Mouse (Mus musculus): ENCODE results near the gene Ghr. TPM values are rescaled to one million over a fixed set of nuclear protein-coding genes. Genes with fewer than 3 reads are reported as not detected.

The Ghr gene
- total RNA-seq, 2 experiments from 2014 or later, result 170 to 178 TPM

GRCm38 (mm10) chr15:3383788-3384187 lies 199.5 kb downstream of the Ghr start:
- no peak for DNase-seq

- no peak for DNase-seq
Observed at GRCm38 (mm10) chr15:3381413-3381812, 201.9 kb downstream of the Ghr start.

DNA sequence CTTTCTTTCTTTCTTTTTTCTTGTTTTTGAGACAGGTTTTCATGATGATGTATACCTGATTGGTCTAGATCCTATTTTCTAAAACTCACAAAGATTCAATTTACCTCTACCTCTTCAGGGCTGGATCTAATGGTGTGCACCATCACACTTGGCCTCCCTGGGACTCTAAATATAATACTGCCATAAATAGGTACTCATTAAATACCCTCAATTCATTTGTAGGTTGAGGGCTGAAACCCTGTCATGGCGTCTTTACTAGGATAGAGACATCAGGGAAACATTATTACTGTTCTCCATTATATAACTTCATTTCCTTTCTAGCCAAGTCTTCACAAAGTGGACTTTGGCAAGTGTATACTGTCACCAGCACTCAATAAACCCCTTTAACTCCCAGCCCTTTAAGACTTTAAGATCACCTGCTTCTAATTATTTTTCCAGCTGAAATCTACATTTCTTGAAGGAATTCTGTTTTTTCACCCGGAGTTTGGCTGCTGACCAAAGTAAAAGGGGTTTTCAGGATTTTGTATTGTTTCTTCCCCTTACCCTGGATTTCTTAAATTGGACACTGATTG lies 214.9 kb downstream of the Ghr start:
- no peak for DNase-seq

DNA sequence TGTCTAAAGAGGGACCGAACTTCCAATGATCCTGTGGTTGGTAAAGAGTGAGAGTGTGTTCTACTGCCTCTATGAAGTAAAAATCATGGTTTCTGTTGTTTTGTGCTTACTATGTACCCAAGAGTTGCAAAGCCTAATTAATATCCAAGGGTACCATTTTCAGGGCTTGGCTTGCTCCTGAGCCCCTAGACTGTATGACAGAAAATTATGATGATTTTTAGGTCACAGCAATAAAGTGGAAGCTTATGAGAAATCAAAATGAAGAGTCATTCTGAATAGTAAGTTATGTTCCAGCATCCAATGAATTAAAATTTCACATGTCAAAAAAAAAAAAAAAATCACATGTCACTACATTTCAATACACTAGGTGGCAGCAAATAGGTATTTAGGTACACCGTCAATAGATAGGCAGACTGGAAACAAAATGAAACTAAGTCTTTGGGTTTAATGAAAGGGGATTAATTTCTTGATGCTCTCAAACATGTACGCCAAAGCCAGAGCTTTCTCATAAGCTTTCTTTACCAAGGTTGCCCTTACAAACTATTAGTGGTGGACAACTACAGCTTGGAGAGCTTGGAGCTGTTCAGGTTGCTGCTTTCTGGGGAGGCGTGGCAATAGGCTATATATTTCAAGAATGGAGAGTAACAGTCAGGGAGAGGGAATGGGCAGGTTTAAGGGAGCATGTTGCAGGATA lies 227.1 kb downstream of the Ghr start:
- peak in 1 of 2 experiments; percentile 40 for DNase-seq

DNA sequence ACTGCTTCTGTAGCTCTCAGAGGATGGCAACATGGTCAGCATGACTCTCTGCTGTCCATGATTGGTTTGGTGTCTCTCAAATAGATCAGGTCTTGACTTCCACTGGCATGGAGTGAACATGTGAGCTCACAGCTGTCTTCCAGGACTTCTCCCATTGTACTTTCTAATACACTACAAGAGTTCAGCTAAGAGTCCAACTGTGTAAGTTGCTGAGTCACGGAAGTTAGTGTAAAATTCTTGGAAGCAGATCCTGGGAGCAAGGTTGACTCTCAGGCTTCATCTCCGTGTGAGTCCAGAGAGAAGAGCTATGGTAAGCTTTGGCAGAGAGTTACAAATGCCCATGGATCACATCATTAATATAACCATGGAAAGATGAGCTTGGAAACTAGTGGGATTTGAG lies 229.6 kb downstream of the Ghr start:
- no peak for DNase-seq

DNA sequence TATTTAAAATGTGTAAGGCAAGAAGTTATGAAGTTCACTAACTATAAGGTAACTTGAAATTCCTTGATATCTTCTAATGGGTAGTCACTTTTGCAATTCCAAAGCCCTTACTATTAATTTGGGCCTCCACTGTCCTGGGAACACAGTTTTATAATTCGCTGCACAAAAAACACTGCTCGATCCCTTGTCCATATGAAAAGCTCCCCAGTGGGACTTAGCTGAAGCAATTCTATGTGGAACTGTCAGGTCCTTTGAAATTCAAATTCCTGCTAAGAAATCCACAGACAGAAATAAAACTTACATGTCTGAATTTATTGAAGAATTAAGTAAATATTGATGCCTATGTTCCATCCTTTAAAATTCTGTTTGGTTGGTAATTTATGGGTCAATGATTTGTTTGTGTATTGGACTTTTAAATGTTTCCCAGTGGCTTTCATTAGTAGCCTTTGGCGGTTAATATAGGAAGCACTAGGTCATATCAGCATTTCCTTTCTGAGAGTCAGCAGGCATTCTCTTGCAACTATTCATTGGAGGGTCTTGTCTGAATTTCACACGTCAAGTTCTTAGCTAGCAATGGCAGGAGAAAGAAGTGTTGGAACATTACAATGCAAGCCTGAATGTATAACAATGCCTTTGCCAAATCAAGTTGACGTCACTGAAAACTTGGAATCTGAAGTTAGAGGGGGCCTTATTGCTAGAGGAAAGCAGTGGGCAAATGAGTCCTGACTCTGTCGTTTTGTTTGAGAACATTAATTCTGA lies 233.8 kb downstream of the Ghr start:
- no peak for DNase-seq

DNA sequence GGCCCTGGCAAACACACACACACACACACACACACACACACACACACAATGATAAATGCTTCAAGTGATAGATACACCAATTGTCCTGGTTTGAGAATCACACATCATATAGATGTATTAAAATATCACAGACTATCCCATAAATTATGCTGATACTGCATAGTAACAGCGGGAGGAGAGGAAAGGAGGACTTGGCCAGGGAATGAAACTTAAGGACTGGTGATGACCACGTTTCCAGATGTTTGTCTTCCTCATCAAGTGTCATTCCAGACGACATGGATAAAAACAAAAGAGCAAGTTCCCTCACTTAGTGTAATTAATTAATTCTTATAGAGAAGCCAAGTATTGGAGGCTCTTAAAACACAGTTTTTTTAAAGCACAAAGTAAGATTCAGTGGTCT lies 236.6 kb downstream of the Ghr start:
- DNase-seq, result no peak

DNA sequence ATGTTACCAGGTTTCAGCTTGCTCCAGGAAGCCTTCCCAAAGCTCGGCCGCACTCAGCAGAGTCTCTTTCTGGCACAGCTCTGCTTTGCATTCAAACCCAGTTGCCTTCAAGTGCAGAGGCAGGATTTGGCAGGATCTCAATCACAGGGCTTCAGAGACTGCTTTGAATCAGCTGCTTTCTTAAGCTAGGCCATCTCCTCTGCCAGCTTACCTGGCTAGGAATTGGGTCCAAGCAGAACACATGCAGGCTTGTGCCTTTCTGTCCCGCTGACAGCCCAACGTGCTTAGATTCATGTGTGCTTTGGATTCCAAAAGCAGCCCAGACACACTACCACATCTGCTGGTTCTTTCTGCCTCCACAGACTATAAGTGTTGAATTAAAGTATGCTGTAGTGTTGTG lies 238.7 kb downstream of the Ghr start:
- peak; percentile 29 to 42 for DNase-seq

DNA sequence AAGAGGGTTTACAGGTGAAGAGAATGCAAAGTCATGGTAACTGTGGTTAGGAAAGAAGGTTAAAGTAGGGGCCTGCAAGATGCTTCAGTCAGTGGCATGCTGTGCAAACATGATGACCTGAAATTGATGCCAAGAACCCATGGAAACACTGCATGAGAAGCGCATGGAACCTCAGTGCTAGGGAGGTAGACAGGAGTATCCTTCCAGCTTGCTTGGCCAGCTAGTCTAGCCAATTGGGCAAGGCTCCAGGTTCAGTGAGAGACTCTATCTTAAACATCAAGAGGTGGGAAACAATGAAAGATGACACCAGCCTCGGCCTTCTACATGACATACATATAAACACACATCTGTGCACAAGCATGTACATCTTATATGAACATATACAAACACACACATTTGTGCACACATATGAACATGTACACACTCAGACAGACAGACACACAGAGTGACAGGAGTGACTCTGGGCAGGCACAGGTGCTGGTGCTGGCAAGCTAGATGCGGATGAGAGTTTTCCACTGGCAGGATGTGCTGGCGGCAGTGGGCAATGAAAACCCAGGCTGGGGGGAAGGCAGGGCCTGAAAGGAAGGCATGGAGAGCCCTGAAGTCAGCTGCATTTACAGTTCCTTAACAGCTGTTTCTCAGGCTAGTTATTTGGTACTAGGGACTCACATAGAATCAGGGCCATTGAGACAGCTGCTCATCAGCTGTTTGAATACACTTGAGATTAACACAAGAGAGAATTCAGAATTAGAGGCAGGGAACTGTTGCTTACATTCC lies 241.3 kb downstream of the Ghr start:
- DNase-seq, result peak; percentile 42 to 53

GRCm38 (mm10) chr15:3339847-3340246 lies 243.4 kb downstream of the Ghr start:
- DNase-seq, result no peak

- peak; percentile 57 to 74 for DNase-seq
Observed at GRCm38 (mm10) chr15:3332517-3332916, 250.8 kb downstream of the Ghr start.

- no peak for DNase-seq
Observed at GRCm38 (mm10) chr15:3331813-3332212, 251.5 kb downstream of the Ghr start.

DNA sequence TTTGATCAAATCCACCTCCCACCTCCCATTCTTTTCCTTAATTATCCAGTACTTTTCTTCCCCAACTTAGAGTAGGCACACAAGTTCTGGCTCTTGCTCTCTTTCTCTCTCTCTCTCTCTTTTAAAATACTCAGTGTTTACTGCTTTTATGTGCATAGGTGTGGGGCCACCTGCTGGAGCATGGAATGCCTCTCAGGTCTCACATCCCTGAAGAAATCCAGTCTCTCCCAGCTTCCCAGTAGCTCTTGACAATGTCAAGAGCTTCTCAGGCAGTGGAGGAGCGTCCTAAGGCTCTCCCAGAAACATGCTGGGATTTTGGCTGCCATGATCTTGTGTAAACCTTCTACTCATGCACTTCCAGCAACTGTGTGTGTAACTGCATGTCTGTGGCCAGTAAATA lies 253.0 kb downstream of the Ghr start:
- DNase-seq, result no peak

DNA sequence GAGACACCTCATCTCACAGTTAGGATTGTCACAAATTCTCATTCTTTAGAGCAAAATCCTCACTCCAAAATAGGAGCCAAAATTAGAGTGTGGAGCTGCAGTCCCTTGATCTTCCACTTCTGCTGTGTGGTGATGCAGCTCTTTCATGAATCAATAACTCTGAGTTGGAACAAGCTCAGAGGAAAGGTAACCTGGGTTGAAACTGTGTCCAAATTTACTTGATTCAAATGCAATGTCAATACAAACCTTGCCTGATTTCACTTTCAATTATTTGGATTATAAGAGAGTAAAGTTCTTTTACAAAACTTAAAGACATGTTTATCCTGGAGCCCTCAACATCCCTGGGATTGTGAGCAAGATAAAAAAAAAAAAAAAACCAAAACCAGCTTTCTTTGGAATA lies 260.3 kb downstream of the Ghr start:
- no peak for DNase-seq

DNA sequence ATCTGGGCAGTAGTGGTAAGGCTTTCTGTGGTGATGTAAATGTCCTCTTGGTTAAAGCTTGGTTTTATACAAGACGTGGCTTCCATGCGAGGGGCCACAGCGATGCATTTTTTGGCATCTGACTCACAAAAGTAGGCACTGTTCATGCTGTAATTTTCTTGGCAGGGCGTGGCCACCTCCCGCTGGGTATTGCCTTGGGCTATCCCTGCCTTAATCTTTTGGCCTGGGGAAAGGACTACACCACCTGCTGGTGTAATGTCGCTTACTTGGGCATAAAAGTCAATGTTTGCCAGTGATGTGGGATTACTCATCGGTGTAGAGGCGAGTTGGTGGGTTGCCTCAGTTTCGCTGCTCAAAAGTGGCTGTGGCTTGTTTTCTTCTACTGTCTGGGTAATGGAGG lies 263.4 kb downstream of the Ghr start:
- DNase-seq, result no peak

- no peak for DNase-seq
Observed at GRCm38 (mm10) chr15:3316617-3317016, 266.7 kb downstream of the Ghr start.

GRCm38 (mm10) chr15:3312937-3313336 lies 270.4 kb downstream of the Ghr start:
- DNase-seq, result peak; percentile 32 to 38

GRCm38 (mm10) chr15:3309856-3310255 lies 273.4 kb downstream of the Ghr start:
- no peak for DNase-seq

DNA sequence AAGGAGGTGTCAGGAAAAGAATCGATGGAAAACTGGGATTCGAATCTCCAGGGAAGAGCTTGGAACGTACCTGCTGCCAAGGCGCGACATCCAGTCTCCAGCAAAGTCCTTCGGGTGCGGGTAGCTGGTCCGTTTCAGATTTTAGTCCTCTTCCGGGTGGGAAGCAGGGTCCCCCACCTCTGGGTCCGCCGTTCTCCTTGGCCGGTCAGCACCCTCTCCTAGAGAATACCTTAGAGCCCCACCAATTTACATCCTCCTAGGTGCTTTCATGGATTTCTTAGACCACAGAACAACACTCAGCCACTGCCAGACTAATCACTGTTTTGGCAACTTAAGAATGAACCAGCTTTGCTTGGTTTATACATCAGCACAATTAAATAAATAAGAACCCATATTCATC lies 279.9 kb downstream of the Ghr start, which contains the start of gene Ccdc152:
TSS of gene Ccdc152 (minus strand) at position 101 of the 400 bp plus-strand sequence.
- DNase-seq, result no peak

DNA sequence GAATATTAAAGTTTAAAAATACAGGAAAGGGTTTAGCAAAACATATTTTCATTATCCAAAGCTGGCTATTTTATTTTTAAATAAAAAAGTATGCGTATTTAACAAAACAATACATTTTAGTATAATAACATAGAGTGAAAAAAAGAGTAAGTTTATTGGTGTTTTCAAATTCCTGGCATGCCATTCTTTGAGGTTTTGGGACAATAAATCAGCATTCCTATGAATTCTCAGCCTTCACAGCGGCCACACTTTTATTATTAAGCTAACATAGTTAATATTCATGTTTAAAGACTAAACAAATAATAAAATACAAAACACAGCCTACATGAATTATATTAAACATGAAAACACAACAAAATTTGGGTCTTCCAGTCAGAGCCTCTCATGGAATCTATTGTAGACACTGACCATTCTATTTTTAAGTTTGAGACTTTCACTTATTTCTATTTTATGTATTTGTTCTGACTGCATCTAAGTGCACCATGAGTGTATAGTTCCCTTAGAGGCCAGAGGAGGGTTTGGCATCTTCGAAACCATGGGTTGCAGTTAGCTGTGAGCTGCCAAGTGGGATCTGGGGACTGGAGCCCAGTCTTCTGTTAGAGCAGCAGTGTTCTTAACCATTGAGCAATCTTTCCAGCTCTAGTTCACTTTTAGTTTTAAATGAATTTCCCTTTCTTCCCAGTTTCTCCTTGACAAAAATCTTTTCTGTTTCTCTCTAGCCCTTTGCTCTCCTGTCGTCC lies 282.8 kb downstream of the Ghr start:
- DNase-seq, result no peak

- DNase-seq, result no peak
Observed at GRCm38 (mm10) chr15:3297615-3298014, 285.7 kb downstream of the Ghr start.

DNA sequence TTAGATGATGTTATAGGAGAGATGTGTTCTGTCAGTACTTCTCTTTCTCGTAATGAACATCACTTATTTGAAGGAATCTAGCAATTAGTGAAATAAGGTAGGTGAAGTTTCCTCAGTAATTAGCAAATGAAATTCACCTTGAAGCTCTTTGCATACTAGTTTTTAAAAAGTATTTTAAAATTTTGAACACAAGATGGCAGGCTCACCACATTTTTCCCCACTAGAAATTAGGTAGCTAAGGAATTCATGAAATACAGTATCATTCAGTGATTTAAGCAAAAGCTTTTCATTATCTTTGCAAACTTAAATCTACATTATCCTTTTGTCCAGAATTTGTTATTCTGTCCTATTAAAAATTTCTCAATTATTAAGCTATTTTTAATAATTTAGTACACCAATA lies 287.3 kb downstream of the Ghr start:
- DNase-seq, result no peak

Data from heart, adult 18-20 months (tissue).